Mouse (Mus musculus) heart, embryonic 12.5 days (tissue): ENCODE data around the gene Ddt. TPM values are rescaled to one million over a fixed set of nuclear protein-coding genes. Genes with fewer than 3 reads are reported as not detected.
"Not testable (repeated sequence)": the region's sequence is repeated elsewhere in the genome, so short reads cannot be mapped to it uniquely, and the experiment has no call there.

Source experiments
- ATAC-seq: fragments of 200-750 bp; cut with Nextera tagmentation; 2 replicates; pipeline ENCODE4 v1.8.0; 2017; ENCODE audit warnings: moderate TSS enrichment, moderate library complexity; ENCODE audit not compliant: insufficient number of reproducible peaks, low FRiP score
- H3K27ac ChIP-seq: fragments of 300-500 bp; sonication (generic); 2 replicates; pipeline ENCODE4 v1.5.1; 2016; ENCODE audit warnings: mild to moderate bottlenecking, moderate library complexity; ENCODE audit not compliant: poor library complexity, severe bottlenecking
- H3K27me3 ChIP-seq: fragments of 300-500 bp; sonication (generic); replicated peaks from 2 replicates; pipeline ENCODE4 v1.6.1; 2016; ENCODE audit warnings: mild to moderate bottlenecking, moderate library complexity
- H3K36me3 ChIP-seq: fragments of 300-500 bp; sonication (generic); 2 replicates; pipeline ENCODE4 v1.6.1; 2016; ENCODE audit warnings: mild to moderate bottlenecking, moderate library complexity
- H3K4me1 ChIP-seq: fragments of 300-500 bp; sonication (generic); replicated peaks from 2 replicates; pipeline ENCODE4 v1.6.1; 2016; ENCODE audit warnings: mild to moderate bottlenecking
- H3K4me2 ChIP-seq: fragments of 300-500 bp; sonication (generic); 2 replicates; pipeline ENCODE4 v1.6.1; 2016; ENCODE audit warnings: mild to moderate bottlenecking, moderate library complexity
- H3K4me3 ChIP-seq: fragments of 300-500 bp; sonication (generic); 2 replicates; pipeline ENCODE4 v1.5.1; 2016; ENCODE audit warnings: mild to moderate bottlenecking
- H3K9ac ChIP-seq: fragments of 300-500 bp; sonication (generic); 2 replicates; pipeline ENCODE4 v1.6.1; 2016; ENCODE audit warnings: mild to moderate bottlenecking, moderate library complexity
- H3K9me3 ChIP-seq: fragments of 300-500 bp; sonication (generic); replicated peaks from 2 replicates; pipeline ENCODE4 v1.6.1; 2016; ENCODE audit warnings: mild to moderate bottlenecking, moderate library complexity
- WGBS: fragments of 180-500 bp; shearing (Covaris S2); methylation state at CpG from one replicate; pipeline ENCODE4 v1.1.7; 2016; 5-methylcytosine and 5-hydroxymethylcytosine counted together
- polyA plus RNA-seq: library from polyadenylated mRNA; unstranded; fragments of >200 nt; fragmentation: Nextera tagmentation; extraction: Ambion mirVana; gene quantifications from 2 replicates; pipeline ENCODE4 v1.2.1, GENCODE M21; 2016

Ddt gene
- polyA plus RNA-seq, 1 experiment from 2014 or later, result 35.3 TPM

DNA sequence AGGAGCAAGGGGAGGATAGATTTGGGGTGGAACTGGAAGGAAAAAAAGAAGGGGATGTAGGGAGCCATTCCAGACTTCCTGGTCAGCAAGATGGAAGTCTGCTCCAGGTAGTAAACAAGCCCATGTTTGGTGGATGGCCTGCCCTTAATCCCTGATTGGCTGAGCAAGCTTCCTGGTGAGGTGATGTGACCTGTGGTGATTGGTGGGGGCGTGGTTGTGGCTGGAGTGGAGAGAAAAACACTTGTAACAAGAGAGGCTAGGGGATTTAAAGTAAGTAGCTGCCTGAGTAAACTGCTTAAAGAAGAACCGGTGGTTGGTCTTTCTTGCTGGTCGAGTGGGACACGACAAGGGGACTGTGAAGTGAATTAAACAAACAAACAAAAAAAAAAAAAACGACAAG, 5.5 kb downstream of the Ddt start:
- H3K4me1 ChIP-seq, result peaks cover 18% of the 10 kb centered on the region
- 29% methylated on average over 5 of the region's 5 CpGs for WGBS
- not testable (repeated sequence) for H3K9me3 ChIP-seq, H3K27ac ChIP-seq, H3K36me3 ChIP-seq, H3K4me3 ChIP-seq, ATAC-seq, H3K27me3 ChIP-seq, H3K4me2 ChIP-seq, H3K9ac ChIP-seq

DNA sequence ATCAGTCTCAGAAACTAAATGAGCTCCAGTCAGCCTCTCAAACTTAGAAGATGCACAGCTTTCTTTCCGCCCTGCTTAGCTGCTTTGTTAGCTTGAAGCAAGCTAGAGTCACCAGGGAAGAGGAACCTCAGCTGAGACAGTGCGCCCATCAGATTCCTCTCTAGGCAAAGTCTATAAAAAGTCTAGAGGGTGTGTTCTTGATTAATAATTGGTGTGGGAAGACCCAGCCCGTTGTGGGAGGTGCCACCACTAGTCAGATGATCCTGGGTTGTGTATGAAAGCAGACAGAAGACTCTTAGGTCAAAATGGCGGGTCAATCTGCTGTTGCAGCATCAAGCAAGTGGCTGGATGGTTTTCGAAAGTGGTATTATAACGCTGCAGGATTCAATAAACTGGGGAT, 6.4 kb downstream of the Ddt start:
- peaks cover 14% of the 10 kb centered on the region for H3K4me1 ChIP-seq
- H3K27ac ChIP-seq, result no peak overlapping the region
- no peak overlapping the region for H3K4me2 ChIP-seq
- ATAC-seq, result no peak
- no peaks in the 10 kb centered on the region for H3K36me3 ChIP-seq
- H3K27me3 ChIP-seq, result no peaks in the 10 kb centered on the region
- WGBS, result 81% methylated on average over 6 of the region's 6 CpGs
- no peak overlapping the region for H3K4me3 ChIP-seq
- no peak overlapping the region for H3K9ac ChIP-seq
- no peaks in the 10 kb centered on the region for H3K9me3 ChIP-seq

DNA sequence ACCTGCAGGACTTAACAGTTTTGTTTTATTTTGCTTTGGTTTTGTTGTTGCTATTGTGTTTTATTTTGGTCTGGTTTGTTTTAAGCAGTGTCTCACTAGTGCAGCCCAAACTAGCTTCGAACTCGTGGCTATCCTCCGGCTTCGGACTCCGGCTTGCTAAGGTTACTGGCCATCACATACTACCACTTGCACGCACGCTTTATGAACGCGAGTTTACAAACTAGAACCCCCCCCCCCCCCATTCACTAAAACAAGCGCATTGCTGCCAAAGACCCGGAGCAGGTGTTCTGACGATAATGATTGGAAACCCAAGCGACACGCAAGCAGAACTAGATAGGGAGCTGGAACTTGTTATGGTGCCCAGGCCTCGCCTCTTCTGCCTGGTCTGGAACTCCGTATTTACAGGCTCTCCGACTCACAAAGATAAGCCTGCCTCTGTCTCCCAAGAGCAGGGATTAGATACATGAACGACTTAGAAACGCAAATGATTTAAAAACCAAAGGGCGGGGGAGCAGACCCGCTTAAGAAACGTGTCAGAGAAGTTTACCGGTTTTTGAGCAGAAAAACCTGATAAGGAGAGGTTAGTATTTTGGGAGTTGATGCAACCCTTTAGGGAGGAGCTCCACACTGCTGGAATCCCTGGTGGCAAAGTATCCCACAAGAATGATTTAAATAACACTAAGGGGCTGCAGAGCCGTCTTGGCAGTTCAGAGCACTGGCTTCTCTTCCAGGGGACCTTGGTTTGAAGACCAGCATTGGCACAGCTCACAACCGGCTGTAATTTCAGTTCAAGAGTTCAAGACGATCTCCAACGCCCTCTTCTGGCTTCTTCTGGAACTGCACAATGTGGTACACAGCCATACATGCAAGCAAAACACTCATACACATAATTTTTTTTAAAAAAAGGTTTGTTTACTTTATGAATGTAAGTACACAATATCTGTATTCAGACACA, 8.4 kb downstream of the Ddt start:
- Histone ChIP-seq H3K36me3 (peaks cover 9% of the 10 kb centered on the region), H3K4me1 (peaks cover 14% of the 10 kb centered on the region), H3K4me2 (peak overlapping the region; percentile 85), H3K4me3 (peak overlapping the region; percentile 99), H3K27me3 (no peaks in the 10 kb centered on the region), H3K9ac (peak overlapping the region; percentile 93), H3K27ac (0 out of 2 replicates have a peak overlapping the region, but pooled peaks have one; percentile 14), H3K9me3 (no peaks in the 10 kb centered on the region)
- under 1% methylated on average over 27 of the region's 27 CpGs for WGBS
- peak; percentile 30; the same call in 1 of the 2 replicates for ATAC-seq

DNA sequence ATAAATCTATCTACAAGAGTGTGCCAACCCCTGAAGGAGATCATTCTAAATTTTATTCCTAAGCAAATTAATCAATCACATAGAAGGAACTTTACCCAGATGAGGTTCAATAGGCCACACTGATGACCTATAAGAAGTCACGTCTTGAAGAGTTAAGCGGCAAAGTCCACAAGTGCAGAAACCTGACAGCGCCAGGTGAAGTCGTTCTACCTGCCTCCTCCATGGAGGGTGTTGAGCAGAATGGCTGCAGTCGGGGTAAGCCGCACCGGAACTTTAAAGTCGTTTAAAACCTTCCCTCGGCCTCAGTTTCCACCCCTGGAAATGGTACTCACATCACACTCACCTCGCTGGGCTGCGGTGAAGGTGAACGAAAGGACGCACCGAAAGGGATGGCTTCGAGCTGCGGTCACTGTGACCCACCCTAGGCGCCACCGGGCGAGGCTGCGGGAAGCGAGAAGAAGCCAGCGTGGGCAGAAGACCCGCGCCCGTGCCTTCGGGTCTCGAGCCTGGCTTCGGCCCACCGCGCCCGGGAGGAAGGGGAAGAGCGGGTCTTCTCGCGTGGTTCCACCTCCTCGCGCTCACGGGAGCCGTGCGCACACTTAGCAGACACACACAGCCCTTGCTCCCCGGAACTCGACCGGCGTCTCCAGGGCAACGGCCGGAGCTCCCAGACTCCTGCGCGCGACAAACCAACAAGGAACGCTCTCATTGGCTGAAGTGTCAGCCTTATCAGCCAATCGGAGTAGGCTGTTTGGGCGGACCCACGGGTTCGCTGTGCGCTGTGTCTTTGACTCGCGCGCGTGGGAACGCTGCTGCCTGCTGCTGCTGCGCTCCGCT, 9.3 kb downstream of the Ddt start, which contains the start of gene Cabin1:
Gene Cabin1 (minus strand): TSS at position 660 of the 837 bp plus-strand sequence.
- peak; percentile 99 for ATAC-seq
- Histone ChIP-seq H3K4me3 (peak within 1 kb of the TSS; percentile 99), H3K36me3 (peaks cover 10% of the 10 kb centered on the region), H3K9me3 (no peaks in the 10 kb centered on the region), H3K27ac (peak within 1 kb of the TSS; percentile 40; the same call in 1 of the 2 replicates), H3K4me2 (peak within 1 kb of the TSS; percentile 85), H3K27me3 (no peaks in the 10 kb centered on the region), H3K9ac (peak within 1 kb of the TSS; percentile 93), H3K4me1 (peaks cover 14% of the 10 kb centered on the region)
- 2% methylated on average over 61 of the region's 61 CpGs for WGBS

DNA sequence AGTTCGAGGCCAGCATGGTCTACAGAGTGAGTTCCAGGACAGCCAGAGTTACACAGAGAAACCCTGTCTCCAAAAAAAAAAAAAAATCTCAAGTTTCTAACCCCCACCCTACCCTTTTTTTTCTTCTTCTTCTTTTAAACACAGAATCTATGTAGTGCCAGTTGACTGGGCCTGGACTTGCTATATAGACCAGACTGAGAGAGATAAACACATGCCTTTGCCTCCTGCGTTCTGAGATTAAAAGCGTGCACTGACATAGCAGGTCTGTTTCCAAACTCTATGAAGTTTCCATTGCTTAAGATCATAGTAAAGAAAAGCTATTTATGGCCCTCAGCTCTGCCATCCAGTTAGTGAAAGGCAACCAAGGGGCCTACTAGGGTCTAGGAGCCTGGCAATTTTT, 10.8 kb downstream of the Ddt start:
- H3K4me1 ChIP-seq, result peaks cover 14% of the 10 kb centered on the region
- H3K9me3 ChIP-seq, result no peaks in the 10 kb centered on the region
- peak overlapping the region; percentile 37; the same call in 1 of the 2 replicates for H3K4me2 ChIP-seq
- peaks cover 21% of the 10 kb centered on the region for H3K36me3 ChIP-seq
- H3K9ac ChIP-seq, result no peak overlapping the region
- H3K27me3 ChIP-seq, result no peaks in the 10 kb centered on the region
- no peak overlapping the region for H3K27ac ChIP-seq
- ATAC-seq, result no peak
- no peak overlapping the region for H3K4me3 ChIP-seq
- WGBS, result 72% methylated on average over 3 of the region's 3 CpGs

DNA sequence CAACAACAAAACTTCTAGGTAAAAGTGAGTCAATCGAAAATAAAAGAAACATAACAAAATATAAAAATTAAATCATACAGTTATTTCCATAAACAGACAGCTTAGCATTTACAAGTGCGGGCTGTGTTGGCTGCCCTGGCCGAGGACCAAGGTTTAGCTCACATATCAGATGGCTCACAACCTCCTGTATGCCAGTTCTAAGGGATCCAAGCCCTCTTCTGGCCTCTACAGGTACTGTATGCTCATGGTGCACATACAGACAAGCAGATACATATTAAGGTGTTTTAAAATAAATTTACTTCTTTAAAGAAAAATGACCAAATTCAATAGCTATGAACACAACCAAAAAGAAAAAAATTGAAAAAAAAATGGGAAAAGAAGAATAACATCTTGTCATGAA, 12.9 kb downstream of the Ddt start:
- Histone ChIP-seq H3K4me3 (no peak overlapping the region), H3K36me3 (peaks cover 32% of the 10 kb centered on the region), H3K27me3 (no peaks in the 10 kb centered on the region), H3K27ac (no peak overlapping the region), H3K4me1 (peaks cover 14% of the 10 kb centered on the region), H3K4me2 (no peak overlapping the region), H3K9ac (no peak overlapping the region), H3K9me3 (no peaks in the 10 kb centered on the region)
- ATAC-seq, result no peak
- 93% methylated on average over 3 of the region's 3 CpGs for WGBS

DNA sequence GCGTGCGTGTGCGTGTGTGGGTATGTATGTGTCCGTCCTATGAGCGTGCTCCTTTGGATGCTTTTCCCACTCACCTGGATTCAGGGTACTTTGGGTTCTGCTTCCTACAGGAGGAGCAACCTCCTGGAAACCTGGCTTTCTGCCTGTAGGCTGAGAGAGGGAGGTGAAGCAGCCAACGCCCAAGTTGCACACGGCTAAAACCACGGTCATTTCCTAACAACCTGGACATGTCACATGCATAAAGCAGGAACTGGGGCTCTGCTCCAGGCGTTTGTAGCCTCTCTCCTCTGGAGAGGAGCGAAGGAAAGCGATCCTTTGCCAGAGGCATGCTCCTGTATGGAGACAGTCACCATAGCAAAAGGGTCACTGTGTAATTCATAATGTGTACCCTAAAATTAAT, 16.5 kb downstream of the Ddt start:
- no peaks in the 10 kb centered on the region for H3K4me1 ChIP-seq
- ATAC-seq, result no peak
- 92% methylated on average over 11 of the region's 11 CpGs for WGBS
- no peaks in the 10 kb centered on the region for H3K9me3 ChIP-seq
- no peak overlapping the region for H3K4me2 ChIP-seq
- H3K9ac ChIP-seq, result no peak overlapping the region
- no peak overlapping the region for H3K27ac ChIP-seq
- H3K36me3 ChIP-seq, result peaks cover 65% of the 10 kb centered on the region
- H3K27me3 ChIP-seq, result no peaks in the 10 kb centered on the region
- H3K4me3 ChIP-seq, result no peak overlapping the region

DNA sequence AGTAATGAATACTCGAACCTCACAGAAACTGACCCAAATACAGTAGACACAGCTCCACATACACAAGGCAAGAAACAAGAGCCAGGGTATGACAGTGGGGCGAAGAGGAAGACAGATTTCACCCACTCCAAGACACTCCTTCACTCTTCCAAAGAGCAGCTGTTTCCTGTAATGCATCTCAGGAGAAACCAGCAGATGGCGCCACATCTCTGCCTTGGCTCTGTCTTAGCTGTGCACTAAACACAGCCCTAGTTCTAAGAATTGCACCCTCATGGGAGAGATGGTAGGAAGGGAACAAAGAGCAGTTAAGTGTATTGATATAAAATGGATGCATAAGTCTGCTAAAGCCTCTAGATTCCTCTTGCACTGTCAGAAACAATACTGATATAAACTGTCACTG, 29.2 kb downstream of the Ddt start:
- Histone ChIP-seq H3K27ac (no peak overlapping the region), H3K4me2 (no peak overlapping the region), H3K36me3 (peaks cover 87% of the 10 kb centered on the region), H3K9ac (no peak overlapping the region), H3K27me3 (no peaks in the 10 kb centered on the region), H3K4me3 (no peak overlapping the region), H3K4me1 (no peaks in the 10 kb centered on the region), H3K9me3 (no peaks in the 10 kb centered on the region)
- 44% methylated on average over 3 of the region's 3 CpGs for WGBS
- ATAC-seq, result peak; percentile 75

DNA sequence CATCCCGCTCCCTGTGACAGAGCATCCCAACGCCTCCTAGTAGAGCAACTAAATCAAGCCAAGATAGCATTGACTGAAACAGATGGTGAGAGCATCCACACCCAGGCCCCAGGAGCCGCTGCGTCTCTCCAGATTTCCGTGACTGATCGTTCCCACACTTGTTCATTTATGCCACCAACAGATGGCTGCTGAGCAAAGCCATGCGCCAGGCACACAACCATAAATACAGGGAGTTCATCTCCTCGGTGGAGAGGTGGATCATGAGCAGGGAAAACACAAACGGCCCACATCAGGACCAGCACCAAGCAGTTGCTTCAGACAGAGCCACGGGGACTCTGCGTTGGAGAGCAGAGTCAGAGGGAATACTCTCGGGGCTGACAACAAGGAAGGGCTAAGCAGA, 29.8 kb downstream of the Ddt start:
- Histone ChIP-seq H3K4me3 (no peak overlapping the region), H3K4me2 (no peak overlapping the region), H3K27ac (no peak overlapping the region), H3K4me1 (no peaks in the 10 kb centered on the region), H3K36me3 (peaks cover 87% of the 10 kb centered on the region), H3K9me3 (no peaks in the 10 kb centered on the region), H3K27me3 (no peaks in the 10 kb centered on the region), H3K9ac (no peak overlapping the region)
- ATAC-seq, result no peak
- 90% methylated on average over 12 of the region's 12 CpGs for WGBS

DNA sequence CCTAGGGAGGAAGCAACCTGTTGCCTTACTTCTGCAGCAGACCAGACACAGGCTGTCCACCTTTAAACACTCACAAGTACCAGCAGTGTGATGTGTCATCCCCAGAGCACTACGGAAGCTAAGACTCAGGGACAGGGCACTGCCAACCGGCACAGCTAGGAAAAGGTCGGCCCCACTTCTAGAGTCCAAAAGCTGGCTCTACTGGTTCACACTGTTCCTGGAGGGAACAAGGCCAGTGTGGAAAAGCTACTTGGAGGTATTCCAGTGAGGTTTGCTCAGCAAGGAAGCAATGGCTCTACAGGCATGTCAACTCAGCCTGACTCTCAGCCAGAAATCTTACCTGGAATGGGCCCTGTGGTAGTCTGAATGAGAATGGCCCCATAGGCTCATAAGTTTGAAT, 32.3 kb downstream of the Ddt start:
- no peak for ATAC-seq
- Histone ChIP-seq H3K27ac (no peak overlapping the region), H3K4me1 (no peaks in the 10 kb centered on the region), H3K9ac (no peak overlapping the region), H3K9me3 (no peaks in the 10 kb centered on the region), H3K36me3 (peaks cover 86% of the 10 kb centered on the region), H3K4me3 (no peak overlapping the region), H3K27me3 (no peaks in the 10 kb centered on the region), H3K4me2 (no peak overlapping the region)
- WGBS, result 89% methylated on average over 3 of the region's 3 CpGs

DNA sequence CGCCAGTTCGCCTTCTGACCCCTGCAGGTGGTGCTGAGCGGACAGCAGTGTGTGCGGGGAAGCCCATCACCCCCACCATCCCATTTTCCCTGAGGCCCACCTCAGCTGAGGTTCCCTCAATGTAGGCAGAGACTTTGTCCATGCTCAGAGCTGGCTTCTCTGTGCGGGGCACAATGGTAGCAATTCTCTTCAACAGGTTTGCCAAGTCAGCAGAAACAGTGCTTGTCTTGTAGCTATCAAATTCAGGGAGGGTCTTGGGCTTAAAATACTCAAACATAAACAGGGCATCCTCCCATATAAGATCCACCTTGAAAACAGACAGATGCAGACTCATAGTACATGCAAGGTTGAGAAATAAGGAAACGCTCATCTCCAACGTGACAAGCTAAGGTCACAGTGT, 47.8 kb downstream of the Ddt start:
- Histone ChIP-seq H3K9me3 (no peaks in the 10 kb centered on the region), H3K4me2 (no peak overlapping the region), H3K9ac (no peak overlapping the region), H3K27me3 (no peaks in the 10 kb centered on the region), H3K4me1 (no peaks in the 10 kb centered on the region), H3K27ac (no peak overlapping the region), H3K4me3 (no peak overlapping the region), H3K36me3 (peaks cover 86% of the 10 kb centered on the region)
- no peak for ATAC-seq
- WGBS, result 91% methylated on average over 7 of the region's 7 CpGs
